In genomic region chr15:86140323-86140722, GRCm38 (mm10) we compare ENCODE assay signal across 8 mouse cellular contexts. TPM values are rescaled to one million over a fixed set of nuclear protein-coding genes. Genes with fewer than 3 reads are reported as not detected.
A peak's percentile ranks its signal among the peaks of the same experiment; 100 is the strongest.
DNase-seq lines count a peak whose midpoint lies in the region.

No protein-coding gene starts in this region.

- peak; percentile 44 to 76 for DNase-seq in heart, adult 18-20 months
- no peak for DNase-seq in heart, postnatal 25 days (ENCODE audit: low spot score)
- DNase-seq in CD4-positive helper T cell, adult 2 months (ENCODE audit: low read depth, low spot score), result peak; percentile 38
- peak; percentile 78 for DNase-seq in brain, adult 2 months (ENCODE audit: low read depth, low spot score)
- peak; percentile 75 for DNase-seq in forebrain, embryonic 10.5 days (ENCODE audit: extremely low spot score, low spot score)
- peak; percentile 57 for DNase-seq in kidney, adult 9 months
- DNase-seq in lung, postnatal 14 days, result peak; percentile 68
- peak; percentile 84 for DNase-seq in retina, embryonic 14.5 days (ENCODE audit: low spot score)

- H3K27me3 ChIP-seq in forebrain, embryonic 10.5 days (ENCODE audit: poor library complexity, severe bottlenecking), result no peaks in the 10 kb centered on the region

- H3K9me3 ChIP-seq in forebrain, embryonic 10.5 days, result no peaks in the 10 kb centered on the region

- H3K4me1 ChIP-seq in forebrain, embryonic 10.5 days, result 0 out of 2 replicates have a peak, but pooled peaks cover 7% of the 10 kb centered on the region

- intact Hi-C loops in heart, postnatal 25 days (cut with DNase I), result loop anchor here (5.0 kb wide), 2 partner anchors 42 to 92 kb away; no protein-coding TSS in a partner anchor

- H3K36me3 ChIP-seq in forebrain, embryonic 10.5 days (replicated peaks), result peaks cover 43% of the 10 kb centered on the region

- H3K27ac ChIP-seq in forebrain, embryonic 10.5 days, result no peak overlapping the region

- H3K4me3 ChIP-seq in forebrain, embryonic 10.5 days, result no peak overlapping the region

- WGBS in forebrain, embryonic 10.5 days, result 33% methylated on average over 10 of the region's 10 CpGs

RNA-seq across cellular contexts. Expression of gene Cerk, which starts 45.6 kb away (rescaled TPM):
- total RNA-seq in heart, adult 18-20 months (2021), result 10 to 100 TPM; 29.2 to 32.0 TPM
- total RNA-seq in heart, postnatal 25 days (2021), result 10 to 100 TPM; 29.7 to 29.9 TPM
- polyA plus RNA-seq in forebrain, embryonic 10.5 days (2016; fragmentation: Nextera tagmentation; extraction: Ambion mirVana), result 10.7 and 10.9 TPM in 2 replicates
